Mouse (Mus musculus): Measurements from ENCODE around the gene Gns. TPM values are rescaled to one million over a fixed set of nuclear protein-coding genes. Genes with fewer than 3 reads are reported as not detected.

The Gns gene
- polyA plus RNA-seq, 1 experiment, result not detected

DNA sequence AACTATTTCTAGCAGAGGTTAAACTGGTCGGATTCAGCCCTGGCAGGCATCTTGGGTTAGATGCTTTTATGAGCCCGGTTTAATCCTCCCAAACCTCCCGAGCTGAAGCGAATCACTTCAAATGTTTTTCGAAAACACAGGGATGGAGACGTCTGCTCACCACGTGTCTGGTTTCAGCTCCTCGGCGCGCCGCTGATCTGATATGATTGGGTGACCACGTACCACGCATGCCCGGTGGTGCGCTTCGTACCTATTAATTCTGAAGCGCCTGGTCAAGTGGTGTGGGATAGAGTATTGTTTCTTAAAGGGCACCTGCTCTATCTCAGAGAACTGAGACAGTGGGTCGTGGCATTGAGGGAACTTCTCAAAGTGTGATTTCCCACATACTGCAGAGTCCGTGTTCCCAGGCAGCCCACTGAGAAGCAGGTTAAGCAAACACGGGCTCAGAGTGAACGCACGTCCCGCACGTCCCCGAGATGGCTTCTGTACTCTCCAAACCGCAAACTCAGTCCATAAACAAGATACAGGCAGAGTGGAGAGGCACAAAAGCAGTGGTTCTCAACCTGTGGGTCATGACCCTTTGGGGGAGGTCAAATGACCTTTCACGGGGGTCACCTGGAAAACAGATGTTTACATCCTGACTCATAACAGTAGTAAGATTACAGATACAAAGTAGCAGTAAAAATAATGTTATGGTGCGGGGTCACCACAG is 70.8 kb downstream of the Gns start:
- H3K4me1 ChIP-seq (ENCODE audit: control insufficient read depth, insufficient read depth, low read length), result peaks cover 9% of the 10 kb centered on the region
- TF ChIP-seq CTCF (IDR thresholded peaks at IDR 0.05; ENCODE audit: insufficient read depth, low read depth, low read length), result no peak
- TF ChIP-seq POLR2A (IDR thresholded peaks at IDR 0.05; ENCODE audit: insufficient read depth, low read depth, low read length), result no peak
- no peak overlapping the region for H3K27ac ChIP-seq (ENCODE audit: insufficient read depth, low read depth, low read length)
- 85% methylated on average over 28 of the region's 28 CpGs for WGBS
- H3K4me3 ChIP-seq (ENCODE audit: insufficient read depth, low read depth, low read length), result no peak overlapping the region

GRCm38 (mm10) chr10:121436258-121436645 is 71.4 kb downstream of the Gns start:
- TF ChIP-seq POLR2A (IDR thresholded peaks at IDR 0.05; ENCODE audit: insufficient read depth, low read depth, low read length), result no peak
- no peak for TF ChIP-seq CTCF (IDR thresholded peaks at IDR 0.05; ENCODE audit: insufficient read depth, low read depth, low read length)
- H3K27ac ChIP-seq (ENCODE audit: insufficient read depth, low read depth, low read length), result no peak overlapping the region
- no peak overlapping the region for H3K4me3 ChIP-seq (ENCODE audit: insufficient read depth, low read depth, low read length)
- H3K4me1 ChIP-seq (ENCODE audit: control insufficient read depth, insufficient read depth, low read length), result peaks cover 9% of the 10 kb centered on the region
- WGBS, result 77% methylated on average over 8 of the region's 8 CpGs

DNA sequence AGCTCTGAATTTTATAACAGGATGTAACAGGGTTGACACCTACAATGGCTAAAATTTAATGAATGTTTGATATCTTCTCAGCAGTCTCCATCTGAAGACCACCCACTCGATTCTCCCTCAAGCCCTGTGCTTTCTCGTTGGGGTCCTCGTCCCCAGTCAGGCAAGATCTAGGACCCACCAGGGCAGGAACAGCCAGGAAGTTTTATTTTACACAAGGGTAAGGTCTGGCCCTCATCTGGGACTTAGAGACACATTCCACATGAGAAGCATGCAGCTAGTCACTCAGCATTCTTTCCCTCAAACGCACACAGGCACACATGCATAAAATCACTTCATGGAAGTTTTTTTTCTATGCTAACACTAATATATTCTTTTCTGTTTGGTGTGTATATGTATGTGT is 71.8 kb downstream of the Gns start:
- H3K27ac ChIP-seq (ENCODE audit: insufficient read depth, low read depth, low read length), result no peak overlapping the region
- peaks cover 9% of the 10 kb centered on the region for H3K4me1 ChIP-seq (ENCODE audit: control insufficient read depth, insufficient read depth, low read length)
- TF ChIP-seq CTCF (IDR thresholded peaks at IDR 0.05; ENCODE audit: insufficient read depth, low read depth, low read length), result no peak
- TF ChIP-seq POLR2A (IDR thresholded peaks at IDR 0.05; ENCODE audit: insufficient read depth, low read depth, low read length), result no peak
- WGBS, result 79% methylated on average over 4 of the region's 4 CpGs
- H3K4me3 ChIP-seq (ENCODE audit: insufficient read depth, low read depth, low read length), result no peak overlapping the region

DNA sequence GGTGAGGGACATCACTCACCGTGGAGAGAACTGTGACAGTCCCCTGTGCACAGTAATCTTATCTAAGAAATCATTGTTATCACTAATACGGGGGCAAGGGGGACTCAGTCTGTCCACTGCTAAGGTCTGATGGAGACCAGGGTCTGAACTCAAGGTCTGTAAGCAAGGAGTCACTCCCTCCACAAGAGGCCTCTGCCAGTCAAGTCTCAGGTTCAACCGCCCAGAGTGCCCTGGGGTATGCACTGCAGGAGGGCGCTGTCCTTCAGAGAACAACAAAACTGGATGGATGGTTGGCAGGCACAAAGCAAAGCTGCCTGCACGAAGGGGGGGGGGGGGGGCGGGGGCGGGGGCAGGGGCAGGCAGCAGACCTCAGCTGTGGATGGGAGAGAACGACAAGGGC is 73.2 kb downstream of the Gns start:
- Histone ChIP-seq H3K27ac (ENCODE audit: insufficient read depth, low read depth, low read length) (no peak overlapping the region), H3K4me1 (ENCODE audit: control insufficient read depth, insufficient read depth, low read length) (peaks cover 2% of the 10 kb centered on the region), H3K4me3 (ENCODE audit: insufficient read depth, low read depth, low read length) (no peak overlapping the region)
- TF ChIP-seq CTCF (IDR thresholded peaks at IDR 0.05; ENCODE audit: insufficient read depth, low read depth, low read length), result no peak
- no peak for TF ChIP-seq POLR2A (IDR thresholded peaks at IDR 0.05; ENCODE audit: insufficient read depth, low read depth, low read length)
- WGBS, result 79% methylated on average over 8 of the region's 8 CpGs

GRCm38 (mm10) chr10:121439310-121439731 is 74.4 kb downstream of the Gns start:
- 90% methylated on average over 12 of the region's 12 CpGs for WGBS
- TF ChIP-seq POLR2A (IDR thresholded peaks at IDR 0.05; ENCODE audit: insufficient read depth, low read depth, low read length), result no peak
- TF ChIP-seq CTCF (IDR thresholded peaks at IDR 0.05; ENCODE audit: insufficient read depth, low read depth, low read length), result no peak
- H3K4me1 ChIP-seq (ENCODE audit: control insufficient read depth, insufficient read depth, low read length), result peaks cover 4% of the 10 kb centered on the region; the same call in 1 of the 2 replicates
- H3K27ac ChIP-seq (ENCODE audit: insufficient read depth, low read depth, low read length), result no peak overlapping the region
- H3K4me3 ChIP-seq (ENCODE audit: insufficient read depth, low read depth, low read length), result no peak overlapping the region

GRCm38 (mm10) chr10:121443791-121444190 is 78.9 kb downstream of the Gns start:
- Histone ChIP-seq H3K4me3 (ENCODE audit: insufficient read depth, low read depth, low read length) (no peak overlapping the region), H3K4me1 (ENCODE audit: control insufficient read depth, insufficient read depth, low read length) (peaks cover 4% of the 10 kb centered on the region; the same call in 1 of the 2 replicates), H3K27ac (ENCODE audit: insufficient read depth, low read depth, low read length) (no peak overlapping the region)
- TF ChIP-seq CTCF (IDR thresholded peaks at IDR 0.05; ENCODE audit: insufficient read depth, low read depth, low read length) (no peak), POLR2A (IDR thresholded peaks at IDR 0.05; ENCODE audit: insufficient read depth, low read depth, low read length) (no peak)
- 68% methylated on average over 9 of the region's 9 CpGs for WGBS

DNA sequence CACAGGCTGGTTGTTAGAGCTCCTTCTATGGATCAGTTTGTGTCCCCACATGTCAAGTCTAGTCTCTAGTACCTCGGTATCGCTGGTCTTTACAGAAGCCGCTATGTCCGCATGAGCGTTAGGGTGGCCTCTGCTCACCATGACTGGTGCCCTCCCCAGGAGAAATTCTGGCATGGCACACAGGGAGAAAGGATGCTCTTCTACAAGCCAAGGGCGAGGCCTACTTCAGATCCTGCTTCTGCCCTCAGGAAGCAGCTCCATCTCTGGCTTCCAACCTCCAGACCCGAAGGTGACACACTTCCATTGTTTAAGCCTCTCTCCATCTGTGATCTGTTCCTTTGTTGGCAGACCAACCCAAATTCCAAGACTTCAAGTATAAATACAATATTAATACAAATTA is 79.3 kb downstream of the Gns start:
- Histone ChIP-seq H3K4me3 (ENCODE audit: insufficient read depth, low read depth, low read length) (no peak overlapping the region), H3K4me1 (ENCODE audit: control insufficient read depth, insufficient read depth, low read length) (peaks cover 4% of the 10 kb centered on the region; the same call in 1 of the 2 replicates), H3K27ac (ENCODE audit: insufficient read depth, low read depth, low read length) (no peak overlapping the region)
- WGBS, result 91% methylated on average over 7 of the region's 7 CpGs
- TF ChIP-seq POLR2A (IDR thresholded peaks at IDR 0.05; ENCODE audit: insufficient read depth, low read depth, low read length) (no peak), CTCF (IDR thresholded peaks at IDR 0.05; ENCODE audit: insufficient read depth, low read depth, low read length) (no peak)

DNA sequence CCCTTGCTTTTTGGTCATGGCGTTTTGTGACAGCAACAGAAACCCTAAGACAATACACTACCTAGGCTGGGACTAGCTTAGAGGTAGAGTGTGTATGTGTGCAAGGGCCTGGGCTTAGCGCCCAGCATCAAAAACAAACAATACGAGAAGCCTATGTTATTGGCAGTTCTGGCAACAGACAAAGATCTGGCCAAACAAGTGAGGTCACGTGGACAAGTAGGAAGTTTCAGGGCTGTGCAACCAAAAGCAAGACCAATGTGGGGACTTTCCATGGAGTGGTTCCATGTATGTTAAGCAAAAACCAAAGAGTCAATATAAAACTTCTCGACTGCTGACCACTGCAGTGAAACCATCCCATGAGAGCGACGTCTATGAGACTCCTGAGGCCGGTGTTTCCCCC is 80.9 kb downstream of the Gns start:
- no peak overlapping the region for H3K27ac ChIP-seq (ENCODE audit: insufficient read depth, low read depth, low read length)
- TF ChIP-seq CTCF (IDR thresholded peaks at IDR 0.05; ENCODE audit: insufficient read depth, low read depth, low read length) (no peak), POLR2A (IDR thresholded peaks at IDR 0.05; ENCODE audit: insufficient read depth, low read depth, low read length) (no peak)
- 90% methylated on average over 8 of the region's 8 CpGs for WGBS
- H3K4me1 ChIP-seq (ENCODE audit: control insufficient read depth, insufficient read depth, low read length), result peaks cover 4% of the 10 kb centered on the region; the same call in 1 of the 2 replicates
- no peak overlapping the region for H3K4me3 ChIP-seq (ENCODE audit: insufficient read depth, low read depth, low read length)

Other genes with a start within 250 kb of the Gns start
- gene Tbc1d30, start 13.8 kb upstream of the Gns start, polyA plus RNA-seq (2012; ENCODE audit: insufficient read depth, insufficient read length, low replicate concordance, missing spikeins), result not detected in 2 replicates
- gene Rassf3, start 111.3 kb downstream of the Gns start, polyA plus RNA-seq (2012; ENCODE audit: insufficient read depth, insufficient read length, low replicate concordance, missing spikeins), result not detected in 2 replicates
- 288 TPM in 1 of 2 replicates, not detected in the other for gene Tbk1, start 221.7 kb downstream of the Gns start, polyA plus RNA-seq (2012; ENCODE audit: insufficient read depth, insufficient read length, low replicate concordance, missing spikeins)